Mouse (Mus musculus): ENCODE results near the gene Tbc1d32.
A peak's percentile ranks its signal among the peaks of the same experiment; 100 is the strongest.
"Not testable (repeated sequence)": the region's sequence is repeated elsewhere in the genome, so short reads cannot be mapped to it uniquely, and the experiment has no call there.

Tbc1d32 gene

DNA sequence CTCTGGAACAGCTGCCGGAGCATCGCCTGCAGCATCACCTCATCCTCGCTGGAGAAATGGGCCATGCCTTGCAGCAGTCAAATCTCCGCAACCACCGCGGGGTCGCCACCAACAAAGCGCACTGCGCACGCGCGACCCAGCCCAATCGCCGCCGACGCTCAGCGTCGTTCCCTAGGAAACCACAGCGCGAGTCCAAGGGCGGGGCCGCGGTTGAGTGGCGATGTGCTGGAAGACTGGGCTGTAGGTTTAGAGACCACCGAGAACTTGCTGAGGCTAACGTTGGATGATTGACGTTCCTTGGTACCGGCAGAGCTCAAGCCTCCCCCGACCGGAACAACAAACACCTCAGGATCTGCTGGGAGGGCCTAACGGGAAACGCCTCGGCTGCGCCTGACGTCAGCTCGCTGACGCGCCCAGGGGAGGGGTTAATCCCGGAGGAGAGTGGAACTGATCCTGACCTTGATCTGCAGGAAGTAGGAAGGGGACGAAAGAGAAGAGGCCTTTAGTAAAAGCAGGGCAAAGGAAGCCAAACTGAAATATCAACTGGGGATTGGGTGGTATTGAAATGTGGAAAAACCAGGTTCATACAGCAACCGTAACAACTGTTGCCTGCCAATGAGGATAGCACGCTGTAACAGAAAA is at the start of gene Tbc1d32:
Gene Tbc1d32, minus strand, starts transcription at position 122 of the 642 bp plus-strand sequence.
- peak; percentile 96 for DNase-seq

DNA sequence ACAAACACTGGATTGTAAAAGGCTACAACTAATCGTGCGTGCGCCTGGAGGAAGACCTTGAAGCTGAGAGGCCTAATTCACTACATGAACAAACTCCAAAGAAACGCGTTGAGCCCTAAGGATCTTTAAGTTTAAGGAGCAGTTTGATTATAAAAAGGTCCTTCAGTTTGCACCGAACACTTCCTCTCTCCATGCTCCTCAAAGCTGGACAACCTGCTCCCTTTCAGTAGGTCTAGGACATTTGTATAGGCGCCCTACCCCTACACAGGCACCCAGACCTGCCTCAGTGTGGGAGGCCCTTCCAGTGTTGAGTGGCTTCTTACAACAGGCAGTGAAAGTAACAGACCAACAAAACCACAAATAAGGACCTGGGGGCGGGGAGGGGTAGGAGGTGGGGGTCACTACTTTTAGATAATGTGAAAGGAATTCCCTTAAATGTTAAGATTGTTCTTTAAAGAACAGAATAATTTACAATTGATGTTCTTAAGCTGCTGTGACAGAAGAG is 666 bp downstream of the Tbc1d32 start:
- DNase-seq, result peak; percentile 20 to 29

DNA sequence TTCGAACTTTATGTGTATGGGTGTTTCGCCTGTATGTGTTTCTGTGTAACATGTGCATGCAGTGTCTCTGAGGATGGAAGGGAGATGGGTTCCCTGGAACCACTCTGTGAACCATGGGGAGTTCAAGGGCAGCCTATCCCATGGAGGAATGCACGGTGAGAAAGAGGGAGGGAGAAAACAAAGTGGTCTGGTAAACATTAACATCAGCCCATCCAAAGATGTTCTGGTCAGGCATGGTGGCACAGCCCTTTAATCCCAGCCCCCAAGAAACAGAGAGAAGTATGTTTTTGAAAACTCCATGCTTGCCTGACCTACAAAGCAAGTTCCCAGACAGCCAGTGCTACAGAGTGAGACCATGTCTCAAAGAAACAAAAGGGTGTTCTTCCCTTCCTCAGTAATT is 12.7 kb downstream of the Tbc1d32 start:
- DNase-seq, result no peak

DNA sequence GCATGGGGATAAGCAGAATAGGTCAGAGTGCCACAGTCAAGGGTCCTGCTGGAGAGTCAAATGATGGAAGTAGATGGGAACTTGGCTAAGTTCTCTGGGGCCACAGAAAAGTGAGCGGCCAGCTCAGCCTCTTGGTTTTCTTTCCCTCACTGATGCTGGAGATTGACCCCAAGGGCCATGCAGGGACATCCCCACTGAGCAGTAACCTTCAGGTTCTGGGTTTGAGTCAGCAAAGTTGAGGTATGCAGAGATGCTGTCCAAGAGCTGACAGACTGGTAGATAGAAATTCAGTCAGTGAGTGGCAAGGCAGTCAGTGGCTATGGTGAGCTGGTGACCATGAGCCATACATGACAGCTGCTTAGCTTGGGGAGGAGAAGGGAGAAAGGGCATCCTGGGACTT is 18.1 kb downstream of the Tbc1d32 start:
- no peak for DNase-seq

DNA sequence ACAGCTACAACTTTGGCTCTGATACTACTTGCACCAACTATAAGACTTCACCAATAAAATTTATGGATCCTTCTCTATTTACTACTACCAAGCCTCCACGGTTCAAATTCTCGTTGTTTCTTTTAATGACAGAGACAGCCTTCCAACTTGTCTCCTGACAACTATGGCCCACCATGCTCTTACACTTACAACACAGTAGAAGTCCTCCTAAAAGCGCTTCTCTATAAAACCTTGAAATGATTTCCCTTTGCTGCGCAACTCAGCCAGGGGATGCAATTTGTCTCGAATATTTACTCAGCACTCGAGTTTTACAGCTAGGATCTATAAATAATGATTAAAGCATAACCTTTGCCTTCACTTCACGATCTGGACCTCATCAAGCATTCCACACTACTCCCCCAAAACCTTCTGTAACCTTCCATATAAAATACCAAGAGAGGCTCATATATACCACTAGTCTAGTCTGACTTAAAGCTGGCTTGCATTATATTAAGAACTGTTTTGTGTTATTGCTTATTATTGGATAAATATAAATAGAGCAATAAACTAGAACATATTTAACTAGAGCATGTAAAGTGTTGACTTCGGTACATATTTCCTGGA is 21.6 kb downstream of the Tbc1d32 start:
- no peak for DNase-seq

DNA sequence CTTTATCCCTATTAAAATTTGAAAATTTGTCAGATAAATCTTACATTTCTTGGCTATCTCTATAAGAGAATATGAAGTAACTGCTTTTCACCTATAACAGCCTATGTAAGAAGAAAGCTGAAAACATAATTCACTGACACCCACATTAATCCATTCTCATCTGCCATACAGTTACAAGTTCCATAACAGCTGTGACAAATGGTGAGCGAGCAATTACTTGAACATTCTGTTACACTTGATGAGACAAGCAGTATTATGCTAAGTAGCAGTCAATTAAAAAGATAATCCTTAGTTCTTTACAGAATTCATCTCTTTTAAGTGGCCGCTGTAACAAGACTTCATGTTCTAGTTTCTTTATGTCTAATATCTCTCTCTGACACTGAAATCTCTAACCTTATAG is 24.1 kb downstream of the Tbc1d32 start:
- no peak for DNase-seq

DNA sequence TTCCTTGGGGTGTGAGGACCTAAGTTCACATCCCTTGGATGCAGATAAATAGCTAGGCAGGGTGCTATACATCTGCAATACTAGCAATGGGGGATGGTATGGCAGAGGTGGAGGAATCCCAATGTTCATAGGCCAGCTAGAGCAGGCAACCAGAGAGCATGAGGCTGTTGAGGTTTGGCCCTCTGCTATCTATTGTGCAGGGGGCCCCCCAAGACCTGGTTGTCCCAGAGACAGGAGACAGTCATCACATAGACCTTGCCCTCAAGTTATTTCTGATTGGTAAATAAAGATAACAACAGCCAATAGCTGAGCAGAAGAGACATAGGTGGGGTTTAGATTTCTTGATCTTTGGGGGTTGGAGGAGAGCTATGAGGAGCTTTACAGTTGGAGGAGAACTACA is 28.6 kb downstream of the Tbc1d32 start:
- DNase-seq, result no peak

DNA sequence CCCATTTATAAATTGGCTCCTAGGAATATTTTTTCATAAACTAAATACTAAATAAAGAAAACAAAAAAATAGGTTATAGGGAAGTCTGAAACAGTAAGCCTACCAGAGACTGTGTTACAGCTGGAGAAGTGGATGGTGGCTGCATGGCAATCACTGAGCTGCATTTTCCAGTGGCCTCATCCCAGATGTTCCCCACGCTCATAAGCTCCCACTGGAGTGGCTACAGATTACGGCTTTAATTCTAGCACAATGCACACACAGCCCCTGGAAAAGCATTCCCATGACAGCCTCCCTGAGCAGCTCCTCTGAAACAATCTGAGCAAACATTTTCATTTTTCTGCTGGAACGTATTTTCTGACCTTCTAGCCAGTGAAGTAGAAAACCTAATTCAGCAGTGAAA is 29.8 kb downstream of the Tbc1d32 start:
- DNase-seq, result no peak

DNA sequence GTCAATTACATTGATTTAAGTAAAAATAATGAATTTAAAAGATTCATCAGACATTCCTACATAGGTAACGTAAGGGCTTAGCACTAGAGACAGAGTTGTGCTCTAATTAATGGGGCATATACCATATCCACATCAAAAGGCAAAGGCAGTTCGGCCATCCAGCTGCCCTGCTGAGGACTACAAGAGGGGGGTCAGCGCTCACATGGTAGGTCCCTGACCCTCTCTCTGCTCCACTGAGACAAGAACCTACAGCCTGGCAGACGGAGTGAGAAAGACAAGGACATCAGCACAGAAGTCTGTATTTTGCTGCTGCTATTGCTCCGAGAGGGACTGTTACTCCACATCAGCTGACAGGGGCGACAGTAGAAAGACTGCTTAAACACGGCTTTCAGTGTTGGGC is 34.2 kb downstream of the Tbc1d32 start:
- DNase-seq, result no peak

DNA sequence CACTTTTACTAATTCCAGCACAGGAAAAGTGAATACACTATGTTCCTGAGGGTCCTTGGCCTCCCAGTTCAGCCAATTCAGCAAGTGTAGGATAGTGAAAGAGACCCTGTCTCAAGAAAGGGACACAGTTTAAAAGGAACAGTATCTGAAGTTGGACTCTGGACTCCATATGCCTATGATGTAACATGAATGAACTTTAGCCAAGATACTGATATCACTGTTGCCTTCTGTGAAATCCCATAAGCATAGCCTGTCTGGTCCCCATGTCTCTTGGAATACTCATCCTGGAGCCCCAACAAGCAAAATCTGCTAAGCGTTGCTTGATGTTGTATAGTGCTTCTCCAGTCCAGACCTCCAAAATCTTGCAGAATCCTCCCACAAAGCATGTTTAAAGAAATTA is 46.8 kb downstream of the Tbc1d32 start:
- no peak for DNase-seq

DNA sequence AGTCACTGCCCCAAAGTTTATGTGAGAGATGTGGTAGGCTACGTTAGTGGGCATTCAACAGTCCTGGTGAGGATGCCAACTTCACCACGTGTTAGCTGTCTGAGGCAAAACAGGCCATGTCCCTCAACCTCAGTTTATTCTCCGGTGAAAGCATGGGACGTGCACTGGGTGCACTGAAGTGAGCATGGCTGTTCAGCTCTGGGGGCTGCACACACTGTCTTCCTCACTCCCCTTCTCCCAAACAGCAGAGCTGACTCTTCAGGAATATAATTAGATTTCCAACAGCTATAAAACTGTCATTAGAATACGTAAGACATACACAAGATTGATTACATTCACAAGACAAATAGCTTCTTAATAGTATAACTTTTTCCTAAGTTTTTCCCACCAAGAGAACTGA is 55.3 kb downstream of the Tbc1d32 start:
- no peak for DNase-seq

DNA sequence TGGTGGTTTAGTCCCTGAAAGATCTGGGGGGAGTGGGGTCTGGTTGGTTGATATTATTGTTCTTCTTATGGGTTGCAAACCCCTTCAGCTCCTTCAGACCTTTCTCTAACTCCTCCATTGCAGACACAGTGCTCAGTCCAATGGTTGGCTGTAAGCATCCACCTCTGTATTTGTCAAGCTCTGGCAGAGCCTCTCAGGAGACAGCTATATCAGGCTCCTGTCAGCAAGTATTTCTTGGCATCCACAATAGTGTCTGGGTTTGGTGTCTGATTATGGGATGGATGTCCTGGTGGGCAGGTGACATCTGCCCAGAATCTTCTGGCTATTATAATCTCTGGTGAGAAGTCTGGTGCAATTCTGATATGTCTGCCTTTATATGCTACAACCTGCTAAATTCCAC is 60.8 kb downstream of the Tbc1d32 start:
- DNase-seq, result not testable (repeated sequence)

DNA sequence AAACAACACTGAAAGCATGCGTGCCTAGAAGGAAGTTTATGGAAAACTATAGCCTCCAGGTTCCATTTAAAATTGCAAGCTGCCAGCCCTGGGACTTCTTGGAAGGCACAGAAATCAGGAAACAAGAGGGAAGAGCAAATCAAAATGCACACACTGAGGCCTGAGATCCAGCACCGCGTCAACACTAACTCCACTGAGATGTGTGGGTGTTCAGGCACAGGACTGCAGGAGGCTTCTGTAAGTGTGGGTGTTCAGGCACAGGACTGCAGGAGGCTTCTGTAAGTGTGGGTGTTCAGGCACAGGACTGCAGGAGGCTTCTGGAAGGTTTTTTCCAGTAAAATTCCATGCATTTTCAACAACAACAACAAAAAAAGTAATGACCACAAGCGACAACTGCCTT is 62.7 kb downstream of the Tbc1d32 start:
- DNase-seq, result no peak

DNA sequence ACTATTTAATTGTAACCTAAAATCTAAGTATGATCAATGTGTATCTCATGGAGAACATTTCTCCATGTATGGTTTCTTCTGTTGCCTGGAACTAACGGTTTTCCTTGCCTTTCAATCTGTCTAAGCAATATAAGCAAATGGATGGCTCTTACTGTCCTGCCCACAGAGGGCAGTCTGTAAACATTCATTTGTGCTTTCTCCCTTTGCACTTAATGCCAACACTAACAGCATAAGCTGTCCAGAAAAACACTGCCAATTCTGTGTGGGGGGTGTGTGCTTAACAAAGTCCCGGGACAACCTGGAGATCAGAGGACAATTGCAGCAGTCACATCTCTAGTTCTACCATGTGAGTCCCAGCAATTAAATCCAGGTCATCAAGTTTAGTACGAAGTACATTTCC is 64.1 kb downstream of the Tbc1d32 start:
- peak; percentile 19 to 61 for DNase-seq

DNA sequence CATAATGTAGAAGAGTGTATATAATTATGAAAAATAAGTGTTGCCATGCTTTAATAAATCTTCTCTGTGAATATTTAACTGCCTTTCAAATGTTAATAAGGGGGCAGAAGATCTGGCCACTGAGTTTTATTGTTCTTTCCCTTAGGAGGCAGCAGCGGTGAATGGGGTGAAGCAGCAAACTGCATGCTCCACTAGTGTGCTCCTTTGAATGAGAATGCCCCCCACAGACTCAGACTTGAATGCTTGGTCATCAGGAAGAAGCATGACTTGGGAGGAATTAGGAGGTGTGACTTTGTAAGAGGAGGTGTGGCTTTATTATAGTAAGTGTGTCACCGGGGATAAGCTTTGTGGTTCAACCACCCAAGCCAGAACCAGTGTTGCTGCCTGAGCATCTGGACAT is 69.7 kb downstream of the Tbc1d32 start:
- DNase-seq, result no peak

DNA sequence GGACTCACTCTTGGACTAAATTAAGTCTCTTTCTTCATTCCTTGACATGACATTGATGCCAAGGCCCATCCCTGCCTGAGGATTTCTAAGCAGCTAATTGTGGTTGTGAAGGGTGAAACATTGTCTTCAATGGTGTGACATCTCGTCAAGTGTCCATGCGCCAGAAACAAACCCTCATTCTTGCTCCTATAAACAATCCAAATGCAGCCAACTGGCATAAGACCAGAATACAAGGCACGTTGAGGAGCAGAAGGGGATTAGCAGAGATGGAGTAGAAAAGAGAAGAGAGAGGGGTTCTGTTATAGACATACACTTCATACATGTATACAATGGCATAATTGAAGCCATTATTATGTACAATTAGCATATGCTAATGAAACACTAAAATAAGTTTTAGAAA is 70.3 kb downstream of the Tbc1d32 start:
- no peak for DNase-seq

DNA sequence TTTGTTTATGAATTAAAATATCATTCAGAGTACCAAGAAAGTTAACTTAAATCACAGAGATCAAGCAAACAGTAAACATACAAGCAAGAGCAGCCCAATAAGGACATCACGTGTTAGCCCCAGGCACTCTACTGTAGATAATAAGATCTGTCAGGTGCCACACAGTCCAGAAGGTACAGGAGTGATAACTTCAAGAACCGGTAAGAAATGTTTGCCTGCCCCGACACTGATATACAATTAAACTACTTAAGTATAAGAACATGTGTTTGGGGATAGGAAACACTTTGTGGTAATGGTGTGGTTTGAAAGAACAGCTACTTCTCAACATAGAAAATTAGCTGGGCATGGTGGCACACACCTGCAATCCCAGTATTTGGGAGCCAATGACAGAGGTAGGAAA is 71.5 kb downstream of the Tbc1d32 start:
- DNase-seq, result no peak

DNA sequence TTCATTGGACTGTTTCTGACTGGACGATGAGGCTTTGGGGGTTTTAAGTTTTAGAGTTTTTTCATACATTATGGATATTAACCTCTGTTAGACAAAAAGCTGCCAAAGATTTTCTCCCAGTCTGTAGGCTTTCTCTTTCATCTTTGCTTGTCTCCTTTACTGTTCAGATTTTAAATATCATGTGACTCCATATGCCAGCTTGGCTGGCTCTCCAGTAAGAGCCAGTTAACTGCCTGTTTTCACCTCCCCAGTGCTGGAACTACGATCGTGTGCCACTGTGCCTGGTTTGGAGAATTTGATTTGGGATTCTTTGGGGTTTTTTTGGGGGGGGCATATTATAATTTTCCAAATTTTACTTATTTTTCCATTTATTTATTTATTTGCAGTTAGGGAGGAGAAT is 79.6 kb downstream of the Tbc1d32 start:
- peak in 1 of 2 experiments; percentile 12 for DNase-seq

DNA sequence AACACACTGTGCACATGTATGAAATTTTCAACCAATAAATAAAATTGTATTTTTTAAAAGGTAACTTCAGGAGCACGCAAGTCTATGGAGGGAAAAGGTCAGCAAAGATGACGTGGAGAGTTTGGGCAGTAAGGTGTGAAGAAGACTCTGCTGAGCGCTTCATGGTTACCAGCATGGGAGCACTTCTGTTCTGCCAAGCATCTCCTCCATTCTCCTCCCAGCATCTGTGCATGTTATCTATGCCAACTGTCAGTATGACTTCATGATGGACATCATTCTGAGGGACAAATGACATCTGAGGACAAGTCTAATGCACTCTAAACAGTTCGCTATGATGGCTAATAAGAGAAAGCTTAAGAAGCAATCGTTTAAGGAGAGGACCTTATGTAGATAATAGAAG is 91.3 kb downstream of the Tbc1d32 start:
- DNase-seq, result peak in 1 of 2 experiments; percentile 49

DNA sequence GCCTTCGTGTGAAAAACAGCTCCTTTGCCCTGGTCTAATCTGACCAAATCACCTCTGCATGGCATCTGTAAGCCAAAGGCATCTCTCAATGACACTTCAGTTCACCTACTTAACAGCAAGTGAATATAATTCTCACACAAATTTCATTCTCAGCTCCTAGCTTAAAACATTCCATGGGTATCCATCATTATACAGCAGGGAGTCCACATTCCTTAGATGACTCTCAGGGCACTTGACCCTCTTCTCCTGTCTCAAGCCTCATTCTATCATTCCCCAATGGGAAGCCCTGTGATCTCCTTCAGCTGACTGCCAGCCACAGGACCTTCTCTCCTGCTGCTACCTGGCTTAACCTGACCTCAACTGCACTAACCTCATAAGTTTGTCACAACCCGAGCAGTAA is 98.8 kb downstream of the Tbc1d32 start:
- no peak for DNase-seq

DNA sequence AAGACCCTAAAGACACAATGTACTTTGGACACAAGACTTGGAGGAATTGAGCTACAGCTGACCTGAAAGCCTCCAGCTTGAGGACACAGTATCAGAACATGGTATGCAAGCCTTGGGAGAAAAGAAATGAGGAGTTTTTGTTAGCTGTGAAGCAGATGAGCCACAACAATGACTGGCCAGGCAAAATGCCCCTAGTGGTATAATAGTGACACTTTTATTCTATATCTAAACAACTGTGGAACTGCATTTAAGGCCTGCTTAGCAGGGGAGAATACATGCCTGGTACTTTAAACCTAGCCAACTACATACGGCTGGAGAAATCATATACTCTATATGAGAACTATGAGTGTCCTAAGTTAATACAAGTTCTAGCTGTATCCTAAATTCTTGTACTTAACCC is 101.5 kb downstream of the Tbc1d32 start:
- no peak for DNase-seq

DNA sequence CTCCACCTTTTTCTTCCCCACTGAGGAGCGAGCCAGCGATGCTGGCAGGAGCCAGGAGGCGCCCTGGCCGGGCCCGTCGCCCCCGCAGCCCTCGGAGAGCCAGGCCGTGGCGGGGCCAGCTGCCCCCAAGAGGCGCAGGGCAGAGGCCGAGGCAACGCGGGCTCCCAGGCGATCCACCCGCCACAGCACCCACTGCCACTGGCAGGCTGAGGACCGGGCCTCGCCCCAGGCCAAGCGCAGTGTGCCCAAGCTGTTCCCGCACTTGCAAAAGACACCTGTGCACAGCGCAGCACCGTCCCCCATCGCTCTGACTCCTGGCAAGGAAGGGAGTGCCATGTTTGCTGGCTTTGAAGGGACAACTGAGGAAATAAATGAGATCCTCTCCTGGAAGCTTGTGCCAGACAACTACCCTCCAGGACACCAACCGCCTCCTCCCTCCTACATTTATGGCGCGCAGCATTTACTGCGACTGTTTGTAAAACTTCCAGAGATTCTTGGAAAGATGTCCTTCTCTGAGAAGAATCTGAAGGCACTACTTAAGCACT is 112.8 kb downstream of the Tbc1d32 start:
- DNase-seq, result peak; percentile 79 to 84

DNA sequence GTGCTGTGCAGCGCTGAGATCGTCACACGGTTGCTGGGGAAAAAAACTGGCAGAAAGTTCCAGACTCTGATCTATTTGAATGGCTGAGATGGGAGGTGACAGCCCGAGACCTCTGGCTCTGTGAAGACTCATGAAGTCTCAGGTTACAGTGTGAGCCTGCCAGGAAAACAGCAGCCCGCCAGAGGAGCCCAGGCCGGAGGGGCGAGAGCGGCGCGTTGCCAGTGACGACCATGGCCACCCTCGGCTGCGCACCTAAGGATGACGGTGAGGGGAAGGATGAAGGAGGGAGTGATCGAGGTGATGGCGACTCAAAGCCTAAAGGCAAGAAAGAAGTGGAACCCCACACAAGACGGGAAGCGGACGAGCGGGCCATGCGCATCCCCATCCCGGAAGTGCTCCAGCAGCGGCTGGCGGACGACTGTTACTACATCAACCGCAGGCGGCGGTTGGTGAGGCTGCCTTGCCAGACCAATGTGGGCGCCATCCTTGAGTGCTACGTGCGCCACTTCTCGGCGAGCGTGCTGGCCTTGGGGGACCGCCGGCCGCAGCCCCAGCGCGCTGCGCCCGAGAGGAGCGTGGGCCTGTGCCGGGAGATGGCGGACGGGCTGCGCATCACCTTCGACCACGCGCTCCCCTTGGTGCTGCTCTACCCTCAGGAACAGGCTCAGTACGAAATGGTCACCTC is 113.4 kb downstream of the Tbc1d32 start:
- DNase-seq, result peak; percentile 83 to 85

DNA sequence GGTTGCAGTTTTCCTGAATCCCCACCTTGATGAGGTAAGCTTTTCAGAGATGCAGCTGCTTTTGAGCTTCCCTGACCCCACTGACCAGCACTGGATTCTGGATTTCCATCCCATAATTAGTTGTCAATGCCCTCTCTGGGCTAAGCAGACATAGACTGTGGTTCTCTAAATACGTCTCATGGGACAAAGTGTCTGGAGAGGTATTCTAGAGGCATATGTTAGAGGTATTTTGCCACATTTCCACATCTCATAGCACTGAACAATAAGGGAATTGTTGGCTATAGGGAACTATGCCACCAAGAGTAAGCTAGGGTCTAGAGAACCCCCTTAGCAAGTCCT is 121.5 kb downstream of the Tbc1d32 start:
- DNase-seq, result no peak

All from cerebellum, postnatal 25 days (tissue).